Mouse (Mus musculus) megakaryocyte-erythroid progenitor cell, adult 5-6 weeks (primary cell): Measurements from ENCODE around the gene Capn5. TPM values are rescaled to one million over a fixed set of nuclear protein-coding genes. Genes with fewer than 3 reads are reported as not detected.

ENCODE experiments used
- ATAC-seq: replicated peaks from 2 replicates; pipeline ENCODE4 v1.8.0; 2016; ENCODE audit warnings: mild to moderate bottlenecking, inconsistent platforms; ENCODE audit not compliant: severe bottlenecking, poor library complexity, low FRiP score, low TSS enrichment
- total RNA-seq, 2 experiments: library from RNA; stranded (forward) in 1 of 2; stranded (reverse) in 1 of 2; fragments of 200-1000, 215-1000 nt in 1 of 2; fragments of >200 nt in 1 of 2; fragmentation: Nextera tagmentation in 1 of 2; gene quantifications; 2 replicates each; pipeline ENCODE4 v1.2.3; 2014 to 2017

Gene Capn5
- total RNA-seq, 2 experiments from 2014 or later: 5.9 to 7.5 TPM

- no peak for ATAC-seq
Measured at GRCm38 (mm10) chr7:98177566-98177928, 527 bp downstream of the Capn5 start.

- no peak for ATAC-seq
Measured at GRCm38 (mm10) chr7:98177071-98177485, 996 bp downstream of the Capn5 start.

- ATAC-seq: no peak
Measured at GRCm38 (mm10) chr7:98176322-98177070, 1.6 kb downstream of the Capn5 start.

- peak; percentile 74 for ATAC-seq
Measured at GRCm38 (mm10) chr7:98174883-98175755, 3.0 kb downstream of the Capn5 start.

GRCm38 (mm10) chr7:98173408-98173807, 4.7 kb downstream of the Capn5 start:
- ATAC-seq: no peak

GRCm38 (mm10) chr7:98172661-98173060, 5.4 kb downstream of the Capn5 start:
- ATAC-seq: no peak

- ATAC-seq: peak; percentile 73
Measured at GRCm38 (mm10) chr7:98171141-98172073, 6.7 kb downstream of the Capn5 start.

- peak; percentile 83 for ATAC-seq
Measured at GRCm38 (mm10) chr7:98164999-98165528, 13.0 kb downstream of the Capn5 start.

GRCm38 (mm10) chr7:98164382-98164998, 13.6 kb downstream of the Capn5 start:
- ATAC-seq: no peak

GRCm38 (mm10) chr7:98163700-98164099, 14.4 kb downstream of the Capn5 start:
- no peak for ATAC-seq

GRCm38 (mm10) chr7:98162239-98162638, 15.8 kb downstream of the Capn5 start:
- ATAC-seq: no peak

GRCm38 (mm10) chr7:98160041-98160740, 17.9 kb downstream of the Capn5 start:
- ATAC-seq: no peak

GRCm38 (mm10) chr7:98158481-98158880, 19.6 kb downstream of the Capn5 start:
- ATAC-seq: no peak

GRCm38 (mm10) chr7:98157636-98158332, 20.3 kb downstream of the Capn5 start:
- ATAC-seq: no peak

GRCm38 (mm10) chr7:98156280-98156665, 21.8 kb downstream of the Capn5 start:
- ATAC-seq: no peak

- peak; percentile 64 for ATAC-seq
Measured at GRCm38 (mm10) chr7:98155546-98156279, 22.4 kb downstream of the Capn5 start.

- no peak for ATAC-seq
Measured at GRCm38 (mm10) chr7:98153892-98154291, 24.2 kb downstream of the Capn5 start.
